Mouse (Mus musculus): Measurements from ENCODE around the gene Mcu.

DNA sequence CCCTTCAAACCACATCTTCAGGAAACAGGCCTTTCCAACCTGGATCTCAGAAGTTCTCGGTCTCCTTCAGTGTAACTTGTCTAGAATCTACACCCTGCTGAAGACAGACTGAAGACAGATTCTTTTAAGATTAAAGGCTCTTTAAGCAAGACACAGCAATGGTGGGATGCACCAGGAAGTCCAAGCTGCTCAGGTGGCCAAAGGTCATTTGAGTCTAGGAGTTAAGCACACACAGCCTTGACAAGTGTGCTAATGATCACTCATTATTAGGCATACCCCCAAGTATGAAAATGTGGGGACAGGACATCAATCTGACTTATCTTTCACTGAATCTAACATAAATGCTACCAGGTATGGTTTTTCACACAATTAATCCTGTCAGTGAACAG lies 47.0 kb downstream of the Mcu start:
- TF ChIP-seq CTCF (IDR thresholded peaks at IDR 0.05; ENCODE audit: control insufficient read depth, insufficient read depth, insufficient replicate concordance, low read depth, low read length) (no peak), POLR2A (IDR thresholded peaks at IDR 0.05; ENCODE audit: control insufficient read depth, low read depth, low read length) (no peak)

Measured in testis, adult 2 months (tissue).